In the genomic region with DNA sequence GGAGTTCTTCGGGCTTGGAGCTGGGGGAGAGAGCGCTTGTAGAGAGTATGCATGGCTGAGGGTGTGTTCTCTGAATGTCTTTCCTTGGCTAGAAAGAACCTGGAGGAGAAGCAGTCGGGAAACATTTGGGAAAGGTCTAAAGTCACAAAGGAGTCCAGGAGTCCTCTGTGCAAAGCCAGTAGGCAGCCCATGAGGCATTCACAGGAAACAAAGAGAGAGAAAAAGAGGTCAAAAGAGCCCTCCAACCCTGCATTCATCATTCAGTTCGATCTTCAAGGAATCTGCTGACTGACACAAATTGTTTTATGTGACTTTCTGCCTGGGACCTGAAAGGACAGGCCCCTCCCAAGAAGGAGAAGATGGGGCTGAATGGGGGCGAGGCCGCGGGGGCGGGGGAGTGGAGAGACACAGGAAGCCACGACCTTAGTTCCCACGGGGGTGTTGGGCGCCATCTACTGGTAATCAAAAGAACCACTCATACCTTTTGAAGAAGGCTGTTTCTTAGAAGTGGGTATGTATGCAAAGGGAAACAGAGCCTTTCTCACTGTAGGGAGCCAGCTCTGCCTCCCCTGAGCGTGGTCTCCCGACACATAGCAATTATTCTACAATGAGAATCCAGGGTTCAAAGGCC, we compare ENCODE assay signal across 9 mouse cellular contexts.
A peak's percentile ranks its signal among the peaks of the same experiment; 100 is the strongest.
DNase-seq lines count a peak whose midpoint lies in the region; ATAC-seq and TF ChIP-seq lines count a peak whose summit lies in the region.
"Had no signal": no experiment of that assay in that cellular context is flagged by ENCODE, and none has a peak within 500 bp of the region (broad histone marks: within the 10 kb centered on the region; RNA-seq: fewer than 3 reads in every experiment).

No protein-coding gene starts in this region.

- TF ChIP-seq CTCF in CH12.LX (conservative IDR thresholded peaks at IDR 0.05 in 1 of 2, IDR thresholded peaks at IDR 0.05 in 1 of 2; ENCODE audit: low read depth in 2 of 2, low read length in 2 of 2): peak; percentile 45 to 79; a peak in 3 of 4 replicates

- H3K27me3 ChIP-seq in CH12.LX (replicated peaks): no peaks in the 10 kb centered on the region
- H3K27me3 ChIP-seq in forebrain, embryonic 12.5 days: peaks cover 4% of the 10 kb centered on the region; the same call in 1 of the 2 replicates
- no peaks in the 10 kb centered on the region for H3K27me3 ChIP-seq in heart, embryonic 16.5 days (ENCODE audit: control insufficient read depth, insufficient read depth, low read length)
- H3K27me3 ChIP-seq in lung, embryonic 16.5 days (ENCODE audit: control insufficient read depth, insufficient read depth, low read depth, low read length): no peaks in the 10 kb centered on the region
- H3K27me3 ChIP-seq: limb, embryonic 15.5 days had no signal

- TF ChIP-seq EP300 in CH12.LX (IDR thresholded peaks at IDR 0.05; ENCODE audit: low read length): no peak

- peak; percentile 77 for TF ChIP-seq RAD21 in CH12.LX (IDR thresholded peaks at IDR 0.05; ENCODE audit: low read depth, low read length)

- H3K4me3 ChIP-seq in CH12.LX (replicated peaks in 1 of 3; ENCODE audit: low read depth in 2 of 3, low read length in 2 of 3, poor library complexity in 1 of 3): no peak overlapping the region
- no peak overlapping the region for H3K4me3 ChIP-seq in forebrain, embryonic 12.5 days (replicated peaks)
- H3K4me3 ChIP-seq in heart, embryonic 16.5 days (ENCODE audit: low read length): peak overlapping the region; percentile 19; the same call in 1 of the 2 replicates
- H3K4me3 ChIP-seq in lung, embryonic 16.5 days (ENCODE audit: low read length): no peak overlapping the region
- H3K4me3 ChIP-seq: limb, embryonic 15.5 days had no signal

- H3K9me3 ChIP-seq in CH12.LX (replicated peaks; ENCODE audit: low read length): peaks cover 3% of the 10 kb centered on the region
- no peaks in the 10 kb centered on the region for H3K9me3 ChIP-seq in forebrain, embryonic 12.5 days
- H3K9me3 ChIP-seq in heart, embryonic 16.5 days (replicated peaks; ENCODE audit: control insufficient read depth, low read length): 0 out of 2 replicates have a peak, but pooled peaks cover 2% of the 10 kb centered on the region
- no peaks in the 10 kb centered on the region for H3K9me3 ChIP-seq in lung, embryonic 16.5 days (ENCODE audit: control insufficient read depth, low read length)
- H3K9me3 ChIP-seq: limb, embryonic 15.5 days had no signal

- peak; percentile 77 for ATAC-seq in forebrain, embryonic 12.5 days (ENCODE audit: low FRiP score)
- peak; percentile 76 for ATAC-seq in heart, embryonic 16.5 days (replicated peaks; ENCODE audit: extremely low read depth, insufficient read depth, low FRiP score)
- peak; percentile 71 for ATAC-seq in lung, embryonic 16.5 days (ENCODE audit: low read depth)

- TF ChIP-seq POLR2A in CH12.LX (IDR thresholded peaks at IDR 0.05; ENCODE audit: low read depth, low read length): no peak

- peak overlapping the region; percentile 25 for H3K4me2 ChIP-seq in CH12.LX (ENCODE audit: insufficient read depth, low read depth, poor library complexity, severe bottlenecking)
- peak overlapping the region; percentile 34 for H3K4me2 ChIP-seq in forebrain, embryonic 12.5 days
- peak overlapping the region; percentile 48 for H3K4me2 ChIP-seq in heart, embryonic 16.5 days (ENCODE audit: low read depth, low read length)
- H3K4me2 ChIP-seq in lung, embryonic 16.5 days (ENCODE audit: low read depth, low read length): peak overlapping the region; percentile 40
- H3K4me2 ChIP-seq: limb, embryonic 15.5 days had no signal

- 8% methylated on average over 13 of the region's 13 CpGs for WGBS in forebrain, embryonic 12.5 days
- WGBS in heart, embryonic 16.5 days: 19% methylated on average over 13 of the region's 13 CpGs
- WGBS in lung, embryonic 16.5 days: 16% methylated on average over 13 of the region's 13 CpGs

- H3K9ac ChIP-seq in CH12.LX (ENCODE audit: insufficient read depth, low read depth): no peak overlapping the region
- no peak overlapping the region for H3K9ac ChIP-seq in forebrain, embryonic 12.5 days
- H3K9ac ChIP-seq in heart, embryonic 16.5 days (ENCODE audit: low read length): peak overlapping the region; percentile 30; the same call in 1 of the 2 replicates
- H3K9ac ChIP-seq in lung, embryonic 16.5 days (ENCODE audit: low read length): no peak overlapping the region
- H3K9ac ChIP-seq: limb, embryonic 15.5 days had no signal

- H3K36me3 ChIP-seq in CH12.LX (replicated peaks in 1 of 2; ENCODE audit: control insufficient read depth in 1 of 2, insufficient read depth in 1 of 2, low read length in 1 of 2): no peaks in the 10 kb centered on the region
- H3K36me3 ChIP-seq in forebrain, embryonic 12.5 days (replicated peaks): no peaks in the 10 kb centered on the region
- no peaks in the 10 kb centered on the region for H3K36me3 ChIP-seq in heart, embryonic 16.5 days (ENCODE audit: control insufficient read depth, insufficient read depth)
- no peaks in the 10 kb centered on the region for H3K36me3 ChIP-seq in lung, embryonic 16.5 days (ENCODE audit: control insufficient read depth, insufficient read depth, low read length)
- H3K36me3 ChIP-seq: limb, embryonic 15.5 days had no signal

- peaks cover 9 to 42% of the 10 kb centered on the region in 2 experiments for H3K4me1 ChIP-seq in CH12.LX (ENCODE audit: control insufficient read depth in 1 of 2, insufficient read depth in 2 of 2)
- peaks cover 14% of the 10 kb centered on the region; the same call in 1 of the 2 replicates for H3K4me1 ChIP-seq in forebrain, embryonic 12.5 days
- peaks cover 7% of the 10 kb centered on the region for H3K4me1 ChIP-seq in heart, embryonic 16.5 days (ENCODE audit: control insufficient read depth, insufficient read depth, low read length)
- H3K4me1 ChIP-seq in lung, embryonic 16.5 days (replicated peaks; ENCODE audit: control insufficient read depth, insufficient read depth, low read length): peaks cover 3% of the 10 kb centered on the region; the same call in 1 of the 2 replicates

- no peaks in the 10 kb centered on the region for H3K79me2 ChIP-seq in CH12.LX (replicated peaks; ENCODE audit: control insufficient read depth, extremely low read depth, insufficient read depth, poor library complexity, severe bottlenecking)

- DNase-seq in CH12.LX (ENCODE audit: extremely low read depth): peak; percentile 77
- DNase-seq in brain, adult 2 months (ENCODE audit: low read depth, low spot score): peak; percentile 62
- DNase-seq in kidney, postnatal 25 days: peak; percentile 61 to 81
- peak; percentile 25 for DNase-seq in ovary, postnatal 10 days (ENCODE audit: low spot score)
- DNase-seq in thymus, postnatal 14 days: peak; percentile 90

- no peak overlapping the region for H3K27ac ChIP-seq in CH12.LX (ENCODE audit: insufficient read depth, low read depth)
- H3K27ac ChIP-seq in forebrain, embryonic 12.5 days: no peak overlapping the region
- no peak overlapping the region for H3K27ac ChIP-seq in heart, embryonic 16.5 days (ENCODE audit: low read length)
- no peak overlapping the region for H3K27ac ChIP-seq in lung, embryonic 16.5 days (ENCODE audit: low read length)
- H3K27ac ChIP-seq: limb, embryonic 15.5 days had no signal

- dilution Hi-C loops in CH12.LX (cut with MboI; ENCODE audit: extremely low pct_ligation_motif_present, extremely low pct_unique_long_range_greater_than_20kb, low sequenced_read_pairs): no loop called here

- in situ Hi-C loops in CH12.LX (cut with MboI; ENCODE audit: low pct_ligation_motif_present, low pct_unique_long_range_greater_than_20kb, low sequenced_read_pairs): no loop called here

TF ChIP-seq in CH12.LX, 34 proteins besides CTCF, POLR2A, EP300 and RAD21:
- TF ChIP-seq MAZ (IDR thresholded peaks at IDR 0.05; ENCODE audit: low read depth, low read length): peak; percentile 89
- TF ChIP-seq PAX5 (IDR thresholded peaks at IDR 0.05; ENCODE audit: low read length): no peak
- TF ChIP-seq BHLHE40 (IDR thresholded peaks at IDR 0.05; ENCODE audit: low read depth, low read length): 0 out of 2 replicates have a peak, but pooled peaks have one; percentile 21
- TF ChIP-seq SMC3 (IDR thresholded peaks at IDR 0.05; ENCODE audit: low read depth, low read length): peak; percentile 76
- TF ChIP-seq NELFE (IDR thresholded peaks at IDR 0.05; ENCODE audit: low read depth, low read length): no peak
- TF ChIP-seq MAX (IDR thresholded peaks at IDR 0.05; ENCODE audit: low read length): no peak
- TF ChIP-seq E2F4 (IDR thresholded peaks at IDR 0.05; ENCODE audit: insufficient replicate concordance, low read depth, low read length): no peak
- peak; percentile 28; the same call in 1 of the 2 replicates for TF ChIP-seq ZC3H11A (IDR thresholded peaks at IDR 0.05; ENCODE audit: low read depth, low read length)
- peak; percentile 52; the same call in 1 of the 2 replicates for TF ChIP-seq ELF1 (IDR thresholded peaks at IDR 0.05; ENCODE audit: low read depth, low read length)
TF ChIP-seq in CH12.LX: peak in this region for 5.

Comparison
In these comparisons a context has a peak if more than half of its experiments do, and no peak if none do; other contexts are left out.
1. DNase-seq: peak in every context shown above with its lines; median percentile 90 in thymus, postnatal 14 days; 77 in CH12.LX; 71 in kidney, postnatal 25 days; 62 in brain, adult 2 months; 25 in ovary, postnatal 10 days.